Mouse (Mus musculus): ENCODE measurements around the gene Syngr4. TPM values are rescaled to one million over a fixed set of nuclear protein-coding genes. Genes with fewer than 3 reads are reported as not detected.
A peak's percentile ranks its signal among the peaks of the same experiment; 100 is the strongest.

Syngr4 gene
- polyA plus RNA-seq, 1 experiment from 2014 or later: 1.1 TPM

- peak; percentile 60 for DNase-seq (ENCODE audit: low spot score)
- Histone ChIP-seq H3K27ac (peak overlapping the region; percentile 92), H3K36me3 (peaks cover 44% of the 10 kb centered on the region), H3K9me3 (no peaks in the 10 kb centered on the region), H3K4me3 (peak overlapping the region; percentile 76), H3K4me1 (replicated peaks) (peaks cover 48% of the 10 kb centered on the region), H3K27me3 (ENCODE audit: insufficient read depth, poor library complexity, severe bottlenecking) (peaks cover 41% of the 10 kb centered on the region)
- WGBS: 4% methylated on average over 28 of the region's 28 CpGs
Observed at GRCm38 (mm10) chr7:45873061-45873947, 23.2 kb downstream of the Syngr4 start.

GRCm38 (mm10) chr7:45872624-45873023 is 23.9 kb downstream of the Syngr4 start, which contains the start of gene Kdelr1:
Gene Kdelr1, plus strand, starts transcription at chr7:45872772.
- no peaks in the 10 kb centered on the region for H3K9me3 ChIP-seq
- H3K4me3 ChIP-seq: peak within 1 kb of the TSS; percentile 76
- DNase-seq (ENCODE audit: low spot score): peak; percentile 90
- peaks cover 48% of the 10 kb centered on the region for H3K27me3 ChIP-seq (ENCODE audit: insufficient read depth, poor library complexity, severe bottlenecking)
- H3K4me1 ChIP-seq (replicated peaks): peaks cover 54% of the 10 kb centered on the region
- H3K36me3 ChIP-seq: peaks cover 38% of the 10 kb centered on the region
- H3K27ac ChIP-seq: peak within 1 kb of the TSS; percentile 92
- WGBS: under 1% methylated on average over 18 of the region's 18 CpGs

GRCm38 (mm10) chr7:45870282-45871058 is 26.0 kb downstream of the Syngr4 start:
- Histone ChIP-seq H3K27me3 (ENCODE audit: insufficient read depth, poor library complexity, severe bottlenecking) (peaks cover 68% of the 10 kb centered on the region), H3K27ac (peak overlapping the region; percentile 69), H3K4me3 (peak overlapping the region; percentile 47), H3K9me3 (no peaks in the 10 kb centered on the region), H3K4me1 (replicated peaks) (peaks cover 73% of the 10 kb centered on the region), H3K36me3 (peaks cover 16% of the 10 kb centered on the region)
- DNase-seq (ENCODE audit: low spot score): peak; percentile 38
- 1% methylated on average over 30 of the region's 30 CpGs for WGBS

GRCm38 (mm10) chr7:45869787-45870186 is 26.7 kb downstream of the Syngr4 start:
- WGBS: 1% methylated on average over 14 of the region's 14 CpGs
- no peak for DNase-seq (ENCODE audit: low spot score)
- Histone ChIP-seq H3K9me3 (no peaks in the 10 kb centered on the region), H3K27ac (peak overlapping the region; percentile 69), H3K4me3 (peak overlapping the region; percentile 47), H3K4me1 (replicated peaks) (peaks cover 68% of the 10 kb centered on the region), H3K36me3 (peaks cover 10% of the 10 kb centered on the region), H3K27me3 (ENCODE audit: insufficient read depth, poor library complexity, severe bottlenecking) (peaks cover 74% of the 10 kb centered on the region)

- WGBS: 14% methylated on average over 8 of the region's 8 CpGs
- peak overlapping the region; percentile 69; the same call in 1 of the 2 replicates for H3K27ac ChIP-seq
- H3K36me3 ChIP-seq: peaks cover 4% of the 10 kb centered on the region
- peaks cover 62% of the 10 kb centered on the region for H3K4me1 ChIP-seq (replicated peaks)
- no peak for DNase-seq (ENCODE audit: low spot score)
- H3K9me3 ChIP-seq: no peaks in the 10 kb centered on the region
- peaks cover 80% of the 10 kb centered on the region for H3K27me3 ChIP-seq (ENCODE audit: insufficient read depth, poor library complexity, severe bottlenecking)
- peak overlapping the region; percentile 47 for H3K4me3 ChIP-seq
Observed at GRCm38 (mm10) chr7:45869107-45869670, 27.3 kb downstream of the Syngr4 start.

- 0% methylated on average over 2 of the region's 2 CpGs for WGBS
- Histone ChIP-seq H3K4me1 (replicated peaks) (peaks cover 54% of the 10 kb centered on the region), H3K9me3 (no peaks in the 10 kb centered on the region), H3K4me3 (peak overlapping the region; percentile 72; the same call in 1 of the 2 replicates), H3K36me3 (no peaks in the 10 kb centered on the region), H3K27ac (peak overlapping the region; percentile 23; the same call in 1 of the 2 replicates), H3K27me3 (ENCODE audit: insufficient read depth, poor library complexity, severe bottlenecking) (peaks cover 89% of the 10 kb centered on the region)
- peak; percentile 40 for DNase-seq (ENCODE audit: low spot score)
Observed at GRCm38 (mm10) chr7:45867871-45868270, 28.6 kb downstream of the Syngr4 start.

GRCm38 (mm10) chr7:45865925-45866910 is 30.3 kb downstream of the Syngr4 start:
- Histone ChIP-seq H3K27ac (peak overlapping the region; percentile 92), H3K4me3 (peak overlapping the region; percentile 72), H3K4me1 (replicated peaks) (peaks cover 57% of the 10 kb centered on the region), H3K27me3 (ENCODE audit: insufficient read depth, poor library complexity, severe bottlenecking) (peaks cover 90% of the 10 kb centered on the region), H3K36me3 (no peaks in the 10 kb centered on the region), H3K9me3 (no peaks in the 10 kb centered on the region)
- DNase-seq (ENCODE audit: low spot score): peak; percentile 92
- 1% methylated on average over 117 of the region's 117 CpGs for WGBS

GRCm38 (mm10) chr7:45864435-45864834 is 32.1 kb downstream of the Syngr4 start:
- peaks cover 90% of the 10 kb centered on the region for H3K27me3 ChIP-seq (ENCODE audit: insufficient read depth, poor library complexity, severe bottlenecking)
- 72% methylated on average over 3 of the region's 3 CpGs for WGBS
- DNase-seq (ENCODE audit: low spot score): no peak
- no peaks in the 10 kb centered on the region for H3K9me3 ChIP-seq
- H3K36me3 ChIP-seq: no peaks in the 10 kb centered on the region
- peaks cover 49% of the 10 kb centered on the region for H3K4me1 ChIP-seq (replicated peaks)
- no peak overlapping the region for H3K4me3 ChIP-seq
- H3K27ac ChIP-seq: no peak overlapping the region

GRCm38 (mm10) chr7:45862804-45863203 is 33.7 kb downstream of the Syngr4 start:
- Histone ChIP-seq H3K27me3 (ENCODE audit: insufficient read depth, poor library complexity, severe bottlenecking) (peaks cover 90% of the 10 kb centered on the region), H3K9me3 (no peaks in the 10 kb centered on the region), H3K4me1 (replicated peaks) (peaks cover 38% of the 10 kb centered on the region), H3K4me3 (no peak overlapping the region), H3K27ac (no peak overlapping the region), H3K36me3 (no peaks in the 10 kb centered on the region)
- 89% methylated on average over 7 of the region's 7 CpGs for WGBS
- DNase-seq (ENCODE audit: low spot score): no peak

- peaks cover 32% of the 10 kb centered on the region for H3K4me1 ChIP-seq (replicated peaks)
- WGBS: 66% methylated on average over 4 of the region's 4 CpGs
- no peaks in the 10 kb centered on the region for H3K36me3 ChIP-seq
- no peak overlapping the region for H3K4me3 ChIP-seq
- DNase-seq (ENCODE audit: low spot score): no peak
- H3K27ac ChIP-seq: no peak overlapping the region
- H3K9me3 ChIP-seq: no peaks in the 10 kb centered on the region
- peaks cover 88% of the 10 kb centered on the region for H3K27me3 ChIP-seq (ENCODE audit: insufficient read depth, poor library complexity, severe bottlenecking)
Observed at GRCm38 (mm10) chr7:45859008-45859407, 37.5 kb downstream of the Syngr4 start.

- Histone ChIP-seq H3K27ac (peak overlapping the region; percentile 54), H3K4me1 (replicated peaks) (peaks cover 32% of the 10 kb centered on the region), H3K9me3 (no peaks in the 10 kb centered on the region), H3K36me3 (no peaks in the 10 kb centered on the region), H3K4me3 (peak overlapping the region; percentile 49), H3K27me3 (ENCODE audit: insufficient read depth, poor library complexity, severe bottlenecking) (peaks cover 78% of the 10 kb centered on the region)
- DNase-seq (ENCODE audit: low spot score): no peak
- 3% methylated on average over 30 of the region's 30 CpGs for WGBS
Observed at GRCm38 (mm10) chr7:45856950-45857901, 39.3 kb downstream of the Syngr4 start.

Data from hindbrain, embryonic 10.5 days (tissue).